23 mouse cellular contexts compared by ENCODE assay signal in genomic region chr15:101148604-101149003, GRCm38 (mm10). TPM values are rescaled to one million over a fixed set of nuclear protein-coding genes. Genes with fewer than 3 reads are reported as not detected.
DNase-seq lines count a peak whose midpoint lies in the region; ATAC-seq and TF ChIP-seq lines count a peak whose summit lies in the region.
"Had no signal": no experiment of that assay in that cellular context is flagged by ENCODE, and none has a peak within 500 bp of the region (broad histone marks: within the 10 kb centered on the region; RNA-seq: fewer than 3 reads in every experiment).

No protein-coding gene starts in this region.

- no peak for TF ChIP-seq EP300 in heart, adult 2 months (IDR thresholded peaks at IDR 0.05; ENCODE audit: insufficient read depth, low read depth, low read length)
- no peak for TF ChIP-seq EP300 in lung, postnatal 0 days (IDR thresholded peaks at IDR 0.05)
- no peak for TF ChIP-seq EP300 in stomach, postnatal 0 days (optimal IDR thresholded peaks at IDR 0.05)

- H3K36me3 ChIP-seq in heart, adult 2 months (ENCODE audit: control insufficient read depth, insufficient read depth, low read length), result no peaks in the 10 kb centered on the region; the same call in 1 of the 2 replicates
- H3K36me3 ChIP-seq in intestine, embryonic 14.5 days (ENCODE audit: control insufficient read depth, insufficient read depth, low read length), result no peaks in the 10 kb centered on the region
- H3K36me3 ChIP-seq in intestine, postnatal 0 days (ENCODE audit: control insufficient read depth, insufficient read depth), result no peaks in the 10 kb centered on the region
- H3K36me3 ChIP-seq in lung, postnatal 0 days (ENCODE audit: insufficient read depth, low read length), result peaks cover 1% of the 10 kb centered on the region; the same call in 1 of the 2 replicates
- no peaks in the 10 kb centered on the region; the same call in 1 of the 2 replicates for H3K36me3 ChIP-seq in stomach, postnatal 0 days (ENCODE audit: control insufficient read depth, insufficient read depth, low read length)
- H3K36me3 ChIP-seq: hindbrain, embryonic 12.5 days; limb, embryonic 12.5 days had no signal

- H3K27ac ChIP-seq in heart, adult 2 months, result peak overlapping the region; percentile 61; the same call in 1 of the 2 replicates
- 0 out of 2 replicates have a peak overlapping the region, but pooled peaks have one; percentile 59 for H3K27ac ChIP-seq in intestine, embryonic 14.5 days (ENCODE audit: low read depth)
- H3K27ac ChIP-seq in intestine, postnatal 0 days (ENCODE audit: low read depth, low read length), result no peak overlapping the region
- H3K27ac ChIP-seq in lung, postnatal 0 days (ENCODE audit: low read length), result peak overlapping the region; percentile 70
- peak overlapping the region; percentile 5; the same call in 1 of the 2 replicates for H3K27ac ChIP-seq in stomach, postnatal 0 days (replicated peaks)
- H3K27ac ChIP-seq: forebrain, embryonic 13.5 days; hindbrain, embryonic 12.5 days; limb, embryonic 12.5 days; liver, embryonic 14.5 days had no signal

- intact Hi-C loops in heart, adult 2 months (cut with DNase I), result loop anchor here (2.0 kb wide), 1 partner anchor 50 kb away; no protein-coding TSS in a partner anchor

- no peaks in the 10 kb centered on the region for H3K9me3 ChIP-seq in intestine, embryonic 14.5 days (ENCODE audit: control insufficient read depth, low read length)
- H3K9me3 ChIP-seq in intestine, postnatal 0 days (ENCODE audit: control insufficient read depth), result no peaks in the 10 kb centered on the region
- H3K9me3 ChIP-seq in lung, postnatal 0 days (ENCODE audit: low read length), result no peaks in the 10 kb centered on the region
- no peaks in the 10 kb centered on the region for H3K9me3 ChIP-seq in stomach, postnatal 0 days (ENCODE audit: control insufficient read depth, low read length)
- H3K9me3 ChIP-seq: forebrain, embryonic 13.5 days; hindbrain, embryonic 12.5 days; limb, embryonic 12.5 days had no signal

- H3K4me2 ChIP-seq in intestine, embryonic 14.5 days (ENCODE audit: low read length), result no peak overlapping the region
- no peak overlapping the region for H3K4me2 ChIP-seq in intestine, postnatal 0 days (replicated peaks; ENCODE audit: low read depth)
- no peak overlapping the region for H3K4me2 ChIP-seq in lung, postnatal 0 days (replicated peaks; ENCODE audit: low read depth, low read length)
- no peak overlapping the region for H3K4me2 ChIP-seq in stomach, postnatal 0 days (replicated peaks; ENCODE audit: low read depth)
- H3K4me2 ChIP-seq: forebrain, embryonic 13.5 days; hindbrain, embryonic 12.5 days; limb, embryonic 12.5 days had no signal

- H3K27me3 ChIP-seq in heart, adult 2 months (ENCODE audit: control insufficient read depth, insufficient read depth, low read length), result no peaks in the 10 kb centered on the region
- no peaks in the 10 kb centered on the region for H3K27me3 ChIP-seq in intestine, embryonic 14.5 days (replicated peaks; ENCODE audit: control insufficient read depth, insufficient read depth, low read length)
- H3K27me3 ChIP-seq in intestine, postnatal 0 days (replicated peaks; ENCODE audit: control insufficient read depth, insufficient read depth, low read length), result no peaks in the 10 kb centered on the region
- no peaks in the 10 kb centered on the region for H3K27me3 ChIP-seq in lung, postnatal 0 days (replicated peaks; ENCODE audit: insufficient read depth, low read length)
- H3K27me3 ChIP-seq in stomach, postnatal 0 days (ENCODE audit: control insufficient read depth, insufficient read depth, low read length), result no peaks in the 10 kb centered on the region
- H3K27me3 ChIP-seq: hindbrain, embryonic 12.5 days had no signal

- H3K9ac ChIP-seq in heart, adult 2 months (ENCODE audit: low read depth, low read length), result no peak overlapping the region
- H3K9ac ChIP-seq in intestine, embryonic 14.5 days (ENCODE audit: low read length), result no peak overlapping the region
- H3K9ac ChIP-seq in intestine, postnatal 0 days (ENCODE audit: low read depth, low read length), result no peak overlapping the region
- no peak overlapping the region for H3K9ac ChIP-seq in lung, postnatal 0 days (replicated peaks; ENCODE audit: low read depth)
- no peak overlapping the region for H3K9ac ChIP-seq in stomach, postnatal 0 days (ENCODE audit: low read length)
- H3K9ac ChIP-seq: forebrain, embryonic 13.5 days; hindbrain, embryonic 12.5 days; limb, embryonic 12.5 days; liver, embryonic 14.5 days had no signal

- no peak overlapping the region for H3K4me3 ChIP-seq in heart, adult 2 months
- no peak overlapping the region for H3K4me3 ChIP-seq in intestine, embryonic 14.5 days (ENCODE audit: low read depth, low read length)
- H3K4me3 ChIP-seq in intestine, postnatal 0 days (ENCODE audit: low read depth, low read length), result no peak overlapping the region
- H3K4me3 ChIP-seq in lung, postnatal 0 days (ENCODE audit: low read depth, low read length), result no peak overlapping the region
- no peak overlapping the region for H3K4me3 ChIP-seq in stomach, postnatal 0 days (ENCODE audit: low read depth, low read length)
- H3K4me3 ChIP-seq: forebrain, embryonic 13.5 days; hindbrain, embryonic 12.5 days; limb, embryonic 12.5 days had no signal

- 70% methylated on average over 6 of the region's 6 CpGs for WGBS in heart, adult 2 months
- 57% methylated on average over 6 of the region's 6 CpGs for WGBS in intestine, embryonic 14.5 days
- whole genome bisulfite sequencing in intestine, postnatal 0 days, result 60% methylated on average over 6 of the region's 6 CpGs
- WGBS in lung, postnatal 0 days, result 54% methylated on average over 6 of the region's 6 CpGs
- WGBS in stomach, postnatal 0 days, result 50% methylated on average over 6 of the region's 6 CpGs

- peaks cover 22% of the 10 kb centered on the region for H3K4me1 ChIP-seq in heart, adult 2 months (ENCODE audit: control insufficient read depth, insufficient read depth, low read length)
- peaks cover 42% of the 10 kb centered on the region for H3K4me1 ChIP-seq in intestine, embryonic 14.5 days (replicated peaks; ENCODE audit: control insufficient read depth, insufficient read depth, low read length)
- peaks cover 23% of the 10 kb centered on the region; the same call in 1 of the 2 replicates for H3K4me1 ChIP-seq in intestine, postnatal 0 days (replicated peaks; ENCODE audit: control insufficient read depth, insufficient read depth, low read length)
- H3K4me1 ChIP-seq in lung, postnatal 0 days (ENCODE audit: insufficient read depth, low read depth, low read length), result peaks cover 10% of the 10 kb centered on the region; the same call in 1 of the 2 replicates
- peaks cover 12% of the 10 kb centered on the region for H3K4me1 ChIP-seq in stomach, postnatal 0 days (replicated peaks; ENCODE audit: control insufficient read depth, insufficient read depth)

- ATAC-seq in intestine, embryonic 14.5 days (replicated peaks; ENCODE audit: low FRiP score, low TSS enrichment, low read depth), result no peak
- no peak for ATAC-seq in intestine, postnatal 0 days
- ATAC-seq in lung, postnatal 0 days, result no peak
- no peak for ATAC-seq in stomach, postnatal 0 days (ENCODE audit: low FRiP score, low TSS enrichment)
- no peak for ATAC-seq in erythroblast, adult 5-6 weeks (replicated peaks; ENCODE audit: low FRiP score, poor library complexity, severe bottlenecking)
- ATAC-seq: forebrain, embryonic 13.5 days had no signal

- TF ChIP-seq CTCF in heart, adult 2 months (IDR thresholded peaks at IDR 0.05), result no peak
- no peak for TF ChIP-seq CTCF in intestine, postnatal 0 days (IDR thresholded peaks at IDR 0.05; ENCODE audit: low read depth)
- TF ChIP-seq CTCF in lung, postnatal 0 days (IDR thresholded peaks at IDR 0.05), result no peak
- TF ChIP-seq CTCF in stomach, postnatal 0 days (IDR thresholded peaks at IDR 0.05; ENCODE audit: low read depth), result no peak

- TF ChIP-seq POLR2A in heart, adult 2 months (IDR thresholded peaks at IDR 0.05; ENCODE audit: insufficient read depth, low read depth, low read length), result no peak

- no peaks in the 10 kb centered on the region for H3K79me2 ChIP-seq in heart, adult 2 months (replicated peaks; ENCODE audit: control insufficient read depth, insufficient read depth, low read length)

- DNase-seq in heart, adult 2 months, result no peak
- DNase-seq in heart, adult 8-10 months (ENCODE audit: low spot score), result no peak
- no peak for DNase-seq in intestine, embryonic 14.5 days (ENCODE audit: low spot score)
- no peak for DNase-seq in lung, postnatal 0 days (ENCODE audit: low spot score)
- no peak for DNase-seq in lung, postnatal 4 days
- DNase-seq in stomach, postnatal 0 days (ENCODE audit: low spot score), result no peak
- DNase-seq: cerebellum, adult 11-12 months; cerebellum, postnatal 25 days; kidney, adult 11 months; midbrain, embryonic 14.5 days; right cerebral cortex, adult 18-20 months had no signal

RNA-seq across cellular contexts. Expression of gene Acvrl1, which starts 20.3 kb away (rescaled TPM):
- total RNA-seq in heart, adult 2 months (2021), result 10 to 100 TPM; 24.1 to 29.5 TPM
- polyA plus RNA-seq in heart, adult 2 months (2012; rRNA removed), result 35.0 and 39.7 TPM in 2 replicates
- total RNA-seq in heart, adult 8-10 months (2022), result 10 to 100 TPM; 19.8 to 30.3 (median 23.0) TPM
- polyA plus RNA-seq in intestine, embryonic 14.5 days (2014; fragmentation: Nextera tagmentation; extraction: Ambion mirVana), result 16.5 and 16.6 TPM in 2 replicates
- 13.8 and 14.6 TPM in 2 replicates for polyA plus RNA-seq in intestine, postnatal 0 days (2015; fragmentation: Nextera tagmentation; extraction: Ambion mirVana)
- 159 and 168 TPM in 2 replicates for polyA plus RNA-seq in lung, postnatal 0 days (2015; fragmentation: Nextera tagmentation; extraction: Ambion mirVana)
- polyA plus RNA-seq in stomach, postnatal 0 days (2015; fragmentation: Nextera tagmentation; extraction: Ambion mirVana), result 13.5 and 15.2 TPM in 2 replicates
- total RNA-seq in erythroblast, adult 5-6 weeks (2015; ENCODE audit: low replicate concordance), result 2.3 and 9.4 TPM in 2 replicates
- 2.3 and 3.8 TPM in 2 replicates for total RNA-seq in erythroblast, adult 5-6 weeks (2017; ENCODE audit: low replicate concordance)

RNA-seq across cellular contexts. Expression of gene Acvr1b, which starts 25.3 kb away (rescaled TPM):
- total RNA-seq in heart, adult 2 months (2021), result 10 to 100 TPM in 1 of 2 experiments, 1 to 10 TPM in 1; 9.9 to 12.3 TPM
- polyA plus RNA-seq in heart, adult 2 months (2012; rRNA removed), result 15.3 and 19.3 TPM in 2 replicates
- total RNA-seq in heart, adult 8-10 months (2022), result 10 to 100 TPM; 12.1 to 14.7 (median 13.9) TPM
- 12.5 and 12.6 TPM in 2 replicates for polyA plus RNA-seq in intestine, embryonic 14.5 days (2014; fragmentation: Nextera tagmentation; extraction: Ambion mirVana)
- polyA plus RNA-seq in intestine, postnatal 0 days (2015; fragmentation: Nextera tagmentation; extraction: Ambion mirVana), result 6.0 and 6.8 TPM in 2 replicates
- 6.6 and 7.4 TPM in 2 replicates for polyA plus RNA-seq in lung, postnatal 0 days (2015; fragmentation: Nextera tagmentation; extraction: Ambion mirVana)
- polyA plus RNA-seq in stomach, postnatal 0 days (2015; fragmentation: Nextera tagmentation; extraction: Ambion mirVana), result 6.9 and 8.1 TPM in 2 replicates
- total RNA-seq in erythroblast, adult 5-6 weeks (2015; ENCODE audit: low replicate concordance), result 0.38 and 0.84 TPM in 2 replicates
- total RNA-seq in erythroblast, adult 5-6 weeks (2017; ENCODE audit: low replicate concordance), result 2.6 and 2.9 TPM in 2 replicates

RNA-seq across cellular contexts. Expression of gene Ankrd33, which starts 33.0 kb away (rescaled TPM):
- total RNA-seq in heart, adult 2 months (2021), result not detected
- not detected in 2 replicates for polyA plus RNA-seq in heart, adult 2 months (2012; rRNA removed)
- total RNA-seq in heart, adult 8-10 months (2022), result not detected
- polyA plus RNA-seq in intestine, embryonic 14.5 days (2014; fragmentation: Nextera tagmentation; extraction: Ambion mirVana), result not detected in 2 replicates
- polyA plus RNA-seq in intestine, postnatal 0 days (2015; fragmentation: Nextera tagmentation; extraction: Ambion mirVana), result not detected in 2 replicates
- 0.13 TPM in 1 of 2 replicates, not detected in the other for polyA plus RNA-seq in lung, postnatal 0 days (2015; fragmentation: Nextera tagmentation; extraction: Ambion mirVana)
- polyA plus RNA-seq in stomach, postnatal 0 days (2015; fragmentation: Nextera tagmentation; extraction: Ambion mirVana), result not detected in 2 replicates
- total RNA-seq in erythroblast, adult 5-6 weeks (2015; ENCODE audit: low replicate concordance), result not detected in 2 replicates
- not detected in 2 replicates for total RNA-seq in erythroblast, adult 5-6 weeks (2017; ENCODE audit: low replicate concordance)
- total RNA-seq: adrenal gland, postnatal 14 days; gastrocnemius, postnatal 4 days; layer of hippocampus, postnatal 10 days; megakaryocyte progenitor cell, adult 5-6 weeks had no signal
- polyA plus RNA-seq: forebrain, embryonic 13.5 days; hindbrain, embryonic 12.5 days; limb, embryonic 12.5 days; liver, embryonic 14.5 days; midbrain, embryonic 14.5 days; small intestine, adult 2 months; thymus, postnatal 0 days had no signal
